Mouse (Mus musculus) central nervous system, embryonic 14 days (tissue): ENCODE results near the gene Dnajb13. TPM values are rescaled to one million over a fixed set of nuclear protein-coding genes. Genes with fewer than 3 reads are reported as not detected.

ENCODE experiments used
- polyA plus RNA-seq: library from polyadenylated mRNA; depleted of rRNA; stranded (reverse); fragments of >200 nt; gene quantifications from 2 replicates; pipeline ENCODE4 v1.2.3, GENCODE M21; 2012; rRNA removed

Dnajb13 gene
- polyA plus RNA-seq: 4.1 and 4.6 TPM in 2 replicates

GRCm38 (mm10) chr7:100514573-100514972, at the start of gene Dnajb13:
Gene Dnajb13, minus strand, starts transcription at chr7:100514960.

GRCm38 (mm10) chr7:100536804-100537518, 22.2 kb upstream of the Dnajb13 start, which contains the start of gene Coa4:
Gene Coa4, plus strand, starts transcription at chr7:100537071.

GRCm38 (mm10) chr7:100493117-100493483, 21.7 kb downstream of the Dnajb13 start, which contains the start of gene Ucp2:
Gene Ucp2, plus strand, starts transcription at chr7:100493337.

GRCm38 (mm10) chr7:100472777-100473176, 42.0 kb downstream of the Dnajb13 start, which contains the start of gene Ucp3:
Gene Ucp3, plus strand, starts transcription at chr7:100472990.

Other genes starting within 250 kb of the Dnajb13 start
- 8.6 and 23.1 TPM in 2 replicates for gene P4ha3, start 229.4 kb downstream of the Dnajb13 start, polyA plus RNA-seq
- gene C2cd3, start 142.7 kb downstream of the Dnajb13 start, polyA plus RNA-seq: 33.3 and 40.2 TPM in 2 replicates
- gene Ppme1, start 142.7 kb downstream of the Dnajb13 start, polyA plus RNA-seq: 147 and 172 TPM in 2 replicates
- gene Ucp3, start 42.0 kb downstream of the Dnajb13 start, polyA plus RNA-seq: 0.04 and 0.07 TPM in 2 replicates
- 35.7 and 50.4 TPM in 2 replicates for gene Ucp2, start 21.6 kb downstream of the Dnajb13 start, polyA plus RNA-seq
- gene Coa4, start 22.1 kb upstream of the Dnajb13 start, polyA plus RNA-seq: 12.4 and 13.5 TPM in 2 replicates
- 133 and 139 TPM in 2 replicates for gene Rab6a, start 92.5 kb upstream of the Dnajb13 start, polyA plus RNA-seq
- 42.5 and 44.5 TPM in 2 replicates for gene Mrpl48, start 93.3 kb upstream of the Dnajb13 start, polyA plus RNA-seq
- gene Plekhb1, start 147.5 kb upstream of the Dnajb13 start, polyA plus RNA-seq: 5.4 and 9.1 TPM in 2 replicates
- 91.4 and 99.3 TPM in 2 replicates for gene Fam168a, start 191.7 kb upstream of the Dnajb13 start, polyA plus RNA-seq